Mouse (Mus musculus) E14TG2a.4 (cell line): ENCODE data around the gene Zfp963.

ENCODE experiments used
- CTCF ChIP-seq: conservative IDR thresholded peaks from 2 replicates; pipeline ENCODE4 v1.5.1; 2014; ENCODE audit warnings: low read length
- POU5F1 ChIP-seq: IDR thresholded peaks from 2 replicates; pipeline ENCODE4 v1.6.1; 2014; ENCODE audit warnings: low read length, borderline replicate concordance

DNA sequence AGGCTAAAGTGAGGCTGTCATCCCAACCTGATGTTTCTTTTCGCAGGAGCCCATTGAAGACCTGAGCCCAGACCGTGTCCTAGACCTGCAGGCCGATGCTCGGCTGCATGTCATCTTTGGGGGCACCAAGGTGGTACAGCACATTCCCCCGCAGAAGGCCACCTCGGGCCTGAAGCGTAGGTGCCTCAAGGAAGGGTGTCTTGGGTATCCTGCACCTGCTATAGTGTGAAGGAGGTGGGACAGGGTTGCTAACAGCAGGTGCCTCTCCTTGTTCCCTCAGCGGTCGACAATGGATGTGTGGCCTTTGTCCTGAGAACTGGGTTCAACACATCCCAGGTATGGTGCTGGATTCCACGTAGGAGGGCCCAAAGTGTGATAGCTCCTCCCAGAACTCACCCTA, 47.9 kb upstream of the Zfp963 start:
- no peak for TF ChIP-seq CTCF
- no peak for TF ChIP-seq POU5F1
